Mouse (Mus musculus) kidney, embryonic 16.5 days (tissue): ENCODE measurements at regions not wholly inside any gene's neighbourhood (a gene's known extent, or its start where the extent isn't known, plus 50 kb on each side); places are given as distances from the start of the nearest gene placed in this dataset.
"Not testable (repeated sequence)": the region's sequence is repeated elsewhere in the genome, so short reads cannot be mapped to it uniquely, and the experiment has no call there.

Source experiments
- ATAC-seq: fragments of 200-750 bp; cut with Nextera tagmentation; 2 replicates; pipeline ENCODE4 v1.8.0; 2017; ENCODE audit warnings: moderate TSS enrichment; ENCODE audit not compliant: low FRiP score, low TSS enrichment
- H3K27ac ChIP-seq: fragments of 300-500 bp; sonication (generic); 2 replicates; pipeline ENCODE4 v1.5.1; 2014; ENCODE audit warnings: low read length
- H3K27me3 ChIP-seq: fragments of 300-500 bp; sonication (generic); 2 replicates; pipeline ENCODE4 v1.6.1; 2014; ENCODE audit warnings: low read length, control low read depth, mixed read lengths; ENCODE audit not compliant: insufficient read depth
- H3K36me3 ChIP-seq: fragments of 300-500 bp; sonication (generic); 2 replicates; pipeline ENCODE4 v1.6.1; 2014; ENCODE audit warnings: low read length, control low read depth, mixed read lengths; ENCODE audit not compliant: insufficient read depth
- H3K4me1 ChIP-seq: fragments of 300-500 bp; sonication (generic); 2 replicates; pipeline ENCODE4 v1.6.1; 2014; ENCODE audit warnings: low read length, control low read depth, mixed read lengths; ENCODE audit not compliant: insufficient read depth
- H3K4me2 ChIP-seq: fragments of 300-500 bp; sonication (generic); replicated peaks from 2 replicates; pipeline ENCODE4 v1.6.1; 2014; ENCODE audit warnings: low read depth, low read length
- H3K4me3 ChIP-seq: fragments of 300-500 bp; sonication (generic); 2 replicates; pipeline ENCODE4 v1.5.1; 2014; ENCODE audit warnings: mild to moderate bottlenecking, low read length
- H3K9ac ChIP-seq: fragments of 300-500 bp; sonication (generic); replicated peaks from 2 replicates; pipeline ENCODE4 v1.6.1; 2014; ENCODE audit warnings: low read length
- H3K9me3 ChIP-seq: fragments of 300-500 bp; sonication (generic); 2 replicates; pipeline ENCODE4 v1.6.1; 2016; ENCODE audit warnings: low read length, control low read depth
- WGBS: fragments of 180-500 bp; shearing (Covaris S2); extraction: QIAGEN DNeasy Blood & Tissue Kit; methylation state at CpG from one replicate; pipeline ENCODE4 v1.1.7; 2014; 5-methylcytosine and 5-hydroxymethylcytosine counted together

DNA sequence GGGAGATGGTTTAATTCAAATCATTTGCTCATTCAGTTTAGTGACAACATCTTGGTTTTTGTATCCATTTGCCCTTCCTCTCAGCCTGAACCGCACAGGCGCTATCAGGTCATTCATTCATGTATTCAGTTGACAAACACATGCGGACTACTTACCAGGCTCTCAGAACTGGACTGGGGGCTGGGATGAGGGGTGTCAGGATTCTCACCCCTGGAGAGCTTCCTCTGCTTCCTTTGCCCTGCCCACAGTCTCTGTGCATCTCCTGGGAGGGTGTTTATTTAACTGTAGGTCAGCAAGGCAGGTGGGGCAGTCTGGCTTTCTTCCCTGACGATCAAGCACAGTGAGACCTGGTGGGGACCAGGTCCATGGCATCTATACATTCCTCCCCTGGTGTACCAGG lies 123.6 kb upstream of the Slc1a3 start:
- H3K9ac ChIP-seq = no peak overlapping the region

DNA sequence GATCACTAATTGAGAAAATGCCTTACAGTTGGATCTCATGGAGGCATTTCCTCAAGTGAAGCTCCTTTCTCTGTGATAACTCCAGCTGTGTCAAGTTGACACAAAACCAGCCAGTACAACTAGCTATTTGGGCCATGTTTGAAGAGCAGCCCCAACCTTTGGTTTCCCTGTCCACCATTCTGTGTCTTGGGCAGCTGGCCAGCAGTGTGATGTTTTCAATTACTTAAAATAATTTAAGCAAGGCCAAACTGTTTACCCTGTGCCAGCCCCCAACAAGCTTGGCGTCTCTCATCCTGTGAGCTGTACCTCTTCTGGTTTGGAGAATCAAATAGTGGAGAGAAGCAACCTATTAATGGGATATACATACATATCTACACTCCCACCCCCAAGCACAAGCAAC lies 122.4 kb upstream of the Slc1a3 start:
- 61% methylated on average over 1 of the region's 1 CpGs for WGBS
- H3K27me3 ChIP-seq = no peaks in the 10 kb centered on the region
- H3K4me2 ChIP-seq = no peak overlapping the region
- no peak overlapping the region for H3K27ac ChIP-seq
- ATAC-seq = no peak
- no peaks in the 10 kb centered on the region for H3K4me1 ChIP-seq
- H3K36me3 ChIP-seq = no peaks in the 10 kb centered on the region
- H3K9ac ChIP-seq = no peak overlapping the region
- H3K4me3 ChIP-seq = no peak overlapping the region
- H3K9me3 ChIP-seq = no peaks in the 10 kb centered on the region

More for the DNA sequence above, 123.6 kb upstream of the Slc1a3 start:
- ATAC-seq = no peak
- Histone ChIP-seq H3K27ac (no peak overlapping the region), H3K36me3 (no peaks in the 10 kb centered on the region), H3K27me3 (no peaks in the 10 kb centered on the region), H3K4me1 (no peaks in the 10 kb centered on the region), H3K9me3 (no peaks in the 10 kb centered on the region), H3K4me2 (no peak overlapping the region), H3K4me3 (no peak overlapping the region)
- WGBS = 70% methylated on average over 4 of the region's 4 CpGs

DNA sequence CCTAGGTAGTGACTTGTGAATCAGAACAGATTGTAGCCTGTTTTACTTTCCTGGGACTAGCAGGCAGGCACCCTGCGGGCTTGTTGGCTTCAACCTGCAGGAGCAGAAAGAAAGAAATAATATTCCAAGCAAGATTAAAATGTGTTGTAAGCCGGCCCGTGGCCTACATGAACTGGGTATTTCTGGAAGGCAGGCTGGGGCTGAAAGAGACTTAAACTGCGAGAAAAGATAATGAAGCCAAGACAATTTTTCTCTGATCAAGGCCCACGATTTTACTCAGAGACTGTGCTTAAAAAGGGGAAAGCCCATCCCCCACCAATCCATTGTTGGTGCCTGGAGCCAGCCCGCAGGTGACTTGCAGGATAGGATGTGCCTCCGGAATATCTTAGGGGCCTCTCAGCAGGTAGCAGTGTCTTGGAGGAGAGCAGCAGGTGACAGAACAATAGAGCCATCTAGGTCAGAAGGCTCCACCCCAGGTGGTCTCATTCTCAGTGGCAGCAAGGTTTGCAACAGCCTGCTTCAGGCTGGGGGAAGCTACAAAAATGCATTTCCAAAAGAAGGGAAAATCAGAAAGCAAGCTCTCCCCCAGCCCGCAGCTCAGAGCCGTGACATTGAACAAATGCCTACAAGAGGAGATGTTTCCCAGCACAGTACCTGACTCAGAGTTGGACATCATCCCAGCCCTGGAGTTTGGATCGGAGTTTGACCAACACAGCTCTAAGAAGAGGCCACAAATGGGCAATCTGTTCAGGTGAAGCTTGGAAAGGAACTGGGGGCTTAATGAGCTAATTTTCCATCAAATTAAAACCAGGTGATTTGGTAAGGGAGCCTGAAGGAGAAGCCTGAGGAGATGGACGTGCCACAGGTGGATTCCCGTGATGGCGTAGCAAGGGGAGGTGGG lies 121.4 kb upstream of the Slc1a3 start:
- H3K9ac ChIP-seq = no peak overlapping the region
- WGBS = 58% methylated on average over 13 of the region's 13 CpGs
- no peaks in the 10 kb centered on the region for H3K36me3 ChIP-seq
- H3K4me1 ChIP-seq = no peaks in the 10 kb centered on the region
- no peak for ATAC-seq
- no peaks in the 10 kb centered on the region for H3K27me3 ChIP-seq
- H3K9me3 ChIP-seq = no peaks in the 10 kb centered on the region
- H3K4me2 ChIP-seq = no peak overlapping the region
- no peak overlapping the region for H3K4me3 ChIP-seq
- H3K27ac ChIP-seq = no peak overlapping the region

DNA sequence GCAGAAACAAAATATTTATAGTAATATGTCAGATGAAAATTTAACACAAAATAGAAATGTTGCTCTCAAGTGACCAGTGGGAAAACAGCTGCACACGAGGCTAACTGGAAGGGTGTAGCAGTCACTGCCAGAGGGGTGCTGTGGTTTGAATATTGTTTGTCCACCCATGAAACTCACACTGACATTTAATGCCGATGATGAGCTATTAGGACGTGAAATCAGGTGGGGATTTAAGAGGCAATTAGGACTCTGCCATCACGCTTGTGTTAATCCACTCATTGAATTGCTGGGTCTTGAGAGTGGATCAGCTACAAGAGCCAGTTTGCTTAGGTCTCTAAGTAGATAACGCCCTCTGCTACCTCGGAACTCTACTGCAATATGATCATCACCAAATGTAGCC lies 114.3 kb upstream of the Slc1a3 start:
- ATAC-seq = no peak
- Histone ChIP-seq H3K27ac (no peak overlapping the region), H3K9ac (no peak overlapping the region), H3K9me3 (no peaks in the 10 kb centered on the region), H3K4me2 (no peak overlapping the region), H3K4me1 (no peaks in the 10 kb centered on the region), H3K4me3 (no peak overlapping the region), H3K27me3 (no peaks in the 10 kb centered on the region), H3K36me3 (no peaks in the 10 kb centered on the region)
- 71% methylated on average over 6 of the region's 6 CpGs for WGBS

DNA sequence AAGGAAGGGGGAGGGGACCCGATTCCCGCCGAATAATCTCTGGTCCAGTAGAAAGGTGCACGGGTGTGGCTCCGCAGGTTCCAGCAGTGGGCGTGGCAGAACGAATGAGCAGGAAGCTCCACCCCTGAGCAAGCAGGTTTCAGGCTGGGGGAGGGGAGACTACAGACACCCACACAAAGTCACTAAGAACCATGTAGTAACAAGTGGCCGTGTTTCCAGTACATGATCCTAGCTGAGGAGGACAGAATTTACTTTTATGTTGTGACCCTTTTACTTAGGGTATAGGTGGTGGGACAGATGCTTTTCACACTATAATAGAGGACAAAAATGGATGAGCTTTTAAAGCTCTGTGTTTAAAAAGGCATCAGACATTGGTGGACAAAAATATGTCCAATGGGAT lies 112.2 kb upstream of the Slc1a3 start:
- H3K36me3 ChIP-seq, H3K9me3 ChIP-seq, H3K9ac ChIP-seq, H3K27ac ChIP-seq, H3K4me2 ChIP-seq, H3K4me1 ChIP-seq, H3K27me3 ChIP-seq, H3K4me3 ChIP-seq, ATAC-seq: not testable (repeated sequence)
- 98% methylated on average over 2 of the region's 8 CpGs for WGBS

DNA sequence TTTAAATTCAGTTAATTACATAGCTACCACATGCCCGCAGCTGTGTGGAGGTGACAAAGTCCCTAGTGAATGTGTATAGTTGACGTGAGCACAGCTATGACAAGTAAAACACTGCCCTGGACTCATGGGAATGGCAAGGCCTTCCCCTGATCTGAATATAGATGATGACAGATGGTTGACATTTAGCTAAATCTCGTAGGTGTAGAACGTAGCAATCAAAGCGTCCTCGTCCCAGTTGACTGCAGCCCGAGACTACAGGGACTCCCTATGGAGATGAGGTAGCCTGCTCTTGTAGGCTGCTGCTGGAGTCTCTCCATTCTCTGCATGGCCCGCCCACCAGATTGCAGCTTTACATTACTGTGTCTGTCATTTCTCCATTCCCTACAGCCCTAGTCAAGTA lies 107.0 kb upstream of the Slc1a3 start:
- Histone ChIP-seq H3K9ac (no peak overlapping the region), H3K4me2 (no peak overlapping the region), H3K4me3 (no peak overlapping the region), H3K27me3 (no peaks in the 10 kb centered on the region), H3K9me3 (0 out of 2 replicates have a peak, but pooled peaks cover 3% of the 10 kb centered on the region), H3K36me3 (no peaks in the 10 kb centered on the region), H3K4me1 (peaks cover 7% of the 10 kb centered on the region; the same call in 1 of the 2 replicates), H3K27ac (no peak overlapping the region)
- 84% methylated on average over 8 of the region's 8 CpGs for whole genome bisulfite sequencing
- no peak for ATAC-seq

DNA sequence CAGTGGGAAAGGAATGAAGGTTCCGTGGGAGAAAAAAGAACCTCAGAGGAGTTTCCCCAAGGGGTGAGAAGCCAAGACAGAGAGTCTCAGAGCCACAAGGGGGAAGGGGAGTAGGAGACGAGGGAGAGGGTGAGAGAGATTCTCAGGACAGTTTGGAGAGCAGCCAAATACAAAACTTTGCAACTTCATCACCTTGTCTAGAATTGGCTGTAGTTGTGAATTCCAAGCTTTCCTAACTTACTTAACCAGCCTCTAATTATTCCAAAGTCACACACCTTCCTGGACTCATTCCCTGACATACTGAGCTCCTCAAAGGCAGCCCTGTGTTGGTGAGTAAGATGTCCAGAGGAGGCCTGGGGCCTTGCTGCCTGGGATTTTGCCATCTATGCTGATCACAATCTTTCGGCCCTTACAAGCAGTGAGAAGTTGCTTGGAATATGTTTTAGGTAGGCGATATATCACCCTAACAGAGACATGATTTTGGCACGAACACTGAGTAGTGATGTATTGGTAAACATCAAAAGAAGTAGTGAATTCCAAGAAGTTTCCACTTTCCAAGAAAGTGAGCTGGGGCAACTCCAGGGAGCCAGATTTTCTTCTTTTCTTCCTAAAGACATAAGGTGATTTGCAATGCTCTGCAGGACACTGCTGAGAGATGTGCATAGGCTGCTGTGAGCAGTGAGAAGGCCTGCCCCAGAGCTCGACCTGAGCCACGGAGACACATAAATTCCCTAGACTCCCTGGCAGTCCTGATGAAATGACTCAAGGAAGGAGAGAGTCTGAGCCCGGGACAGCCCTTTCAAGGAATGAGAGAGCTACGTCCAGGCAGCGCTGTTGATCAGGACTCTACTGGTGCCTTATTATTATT lies 106.2 kb upstream of the Slc1a3 start:
- H3K4me1 ChIP-seq = peaks cover 7% of the 10 kb centered on the region; the same call in 1 of the 2 replicates
- no peak overlapping the region for H3K9ac ChIP-seq
- no peak overlapping the region for H3K27ac ChIP-seq
- H3K4me2 ChIP-seq = no peak overlapping the region
- 0 out of 2 replicates have a peak, but pooled peaks cover 3% of the 10 kb centered on the region for H3K9me3 ChIP-seq
- 43% methylated on average over 10 of the region's 10 CpGs for WGBS
- no peak for ATAC-seq
- no peak overlapping the region for H3K4me3 ChIP-seq
- H3K36me3 ChIP-seq = no peaks in the 10 kb centered on the region
- no peaks in the 10 kb centered on the region for H3K27me3 ChIP-seq

DNA sequence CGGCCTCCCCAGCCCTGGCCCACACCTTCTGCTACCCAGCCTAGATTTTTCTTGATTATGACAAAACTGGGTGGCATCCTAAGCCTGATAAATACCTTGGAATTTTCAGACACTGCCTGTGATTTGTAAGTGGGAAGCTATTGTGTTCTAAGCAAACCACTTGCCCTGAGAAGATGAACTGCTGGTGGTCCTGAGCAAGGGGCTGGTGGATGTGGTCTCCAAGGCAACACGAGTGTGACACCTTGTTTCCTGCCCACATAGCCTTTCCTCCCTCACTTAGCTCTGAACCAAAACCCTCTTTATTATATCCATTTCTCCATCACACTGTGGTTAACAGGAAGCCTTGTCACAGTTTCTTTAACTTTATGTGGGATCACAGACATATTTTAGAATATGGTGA lies 105.4 kb upstream of the Slc1a3 start:
- no peak overlapping the region for H3K27ac ChIP-seq
- H3K36me3 ChIP-seq = no peaks in the 10 kb centered on the region
- peaks cover 7% of the 10 kb centered on the region; the same call in 1 of the 2 replicates for H3K4me1 ChIP-seq
- 0 out of 2 replicates have a peak, but pooled peaks cover 3% of the 10 kb centered on the region for H3K9me3 ChIP-seq
- no peak for ATAC-seq
- H3K4me3 ChIP-seq = no peak overlapping the region
- 68% methylated on average over 2 of the region's 2 CpGs for WGBS
- H3K4me2 ChIP-seq = no peak overlapping the region
- H3K27me3 ChIP-seq = no peaks in the 10 kb centered on the region
- no peak overlapping the region for H3K9ac ChIP-seq

DNA sequence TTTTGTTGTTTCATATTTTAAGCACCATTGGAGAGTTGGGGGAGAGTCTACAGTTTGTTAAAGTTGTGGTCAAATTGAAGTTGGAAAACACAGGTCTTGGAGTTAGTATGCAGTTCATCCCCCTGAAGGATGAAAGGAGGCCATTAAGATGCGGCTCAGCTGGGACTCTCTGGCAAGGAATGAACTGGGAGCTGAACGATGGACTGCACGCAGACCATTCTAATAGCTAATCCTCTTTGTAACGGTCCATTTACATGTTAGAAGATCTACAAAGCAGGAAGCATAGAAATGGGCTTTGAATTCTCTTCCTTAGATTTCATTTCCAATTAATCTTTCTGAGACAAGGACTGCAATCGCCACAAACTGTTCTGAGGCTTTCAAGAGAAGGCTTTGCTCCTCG lies 104.7 kb upstream of the Slc1a3 start:
- H3K4me3 ChIP-seq = no peak overlapping the region
- 0 out of 2 replicates have a peak, but pooled peaks cover 3% of the 10 kb centered on the region for H3K9me3 ChIP-seq
- no peaks in the 10 kb centered on the region for H3K27me3 ChIP-seq
- H3K27ac ChIP-seq = no peak overlapping the region
- peaks cover 7% of the 10 kb centered on the region; the same call in 1 of the 2 replicates for H3K4me1 ChIP-seq
- H3K4me2 ChIP-seq = no peak overlapping the region
- no peak overlapping the region for H3K9ac ChIP-seq
- H3K36me3 ChIP-seq = no peaks in the 10 kb centered on the region
- WGBS = 64% methylated on average over 6 of the region's 6 CpGs
- no peak for ATAC-seq
